Mouse (Mus musculus) gastrocnemius, postnatal 36 days (tissue): ENCODE data around the gene Lsr. TPM values are rescaled to one million over a fixed set of nuclear protein-coding genes. Genes with fewer than 3 reads are reported as not detected.

Source experiments
- DNase-seq, 2 experiments: peaks; one replicate each; pipeline ENCODE4 v3.0.0; 2022
- intact Hi-C: fragments of 180-260 bp; cut with DNase I; formaldehyde crosslinking; loops from one replicate; pipeline ENCODE4 v1.15.1; 2025
- long read RNA-seq, 2 experiments: library from polyadenylated mRNA; stranded (forward); transcript quantifications; one replicate each; pipeline ENCODE4 v2.0.0; 2021
- total RNA-seq, 2 experiments: library from RNA; stranded (reverse); gene quantifications; 2 replicates each; pipeline ENCODE4 v1.2.3; 2021

The Lsr gene
- total RNA-seq, result under 1 TPM in 1 of 2 experiments, not detected in 1; 0.49 TPM
- long read RNA-seq, experiment 1, partial matches to known transcripts, result 0 of 1 reads
- long read RNA-seq, experiment 1, other reads (novel, unspliced or antisense), result 1 of 1 reads
- long read RNA-seq, experiment 2, result 0 reads

- no peak for DNase-seq
- intact Hi-C loops, result loop anchor here (5.0 kb wide), 1 partner anchor 101 kb away; no protein-coding TSS in a partner anchor
Observed at GRCm38 (mm10) chr7:30973251-30973500, at the start of gene Lsr. TSS of gene Lsr (minus strand) at chr7:30973464.

GRCm38 (mm10) chr7:31017104-31017901 is 44.0 kb upstream of the Lsr start:
- intact Hi-C loops, result no loop called here

GRCm38 (mm10) chr7:31012971-31013370 is 39.7 kb upstream of the Lsr start:
- DNase-seq, result no peak
- intact Hi-C loops, result no loop called here

More at GRCm38 (mm10) chr7:31017104-31017901, 44.0 kb upstream of the Lsr start:
- no peak for DNase-seq

- DNase-seq, result no peak
- intact Hi-C loops, result no loop called here
Observed at GRCm38 (mm10) chr7:31008889-31009288, 35.6 kb upstream of the Lsr start.

- no peak for DNase-seq
- intact Hi-C loops, result no loop called here
Observed at GRCm38 (mm10) chr7:31008175-31008574, 34.9 kb upstream of the Lsr start.

GRCm38 (mm10) chr7:31007775-31008174 is 34.5 kb upstream of the Lsr start:
- DNase-seq, result no peak
- intact Hi-C loops, result no loop called here

GRCm38 (mm10) chr7:31002650-31003049 is 29.4 kb upstream of the Lsr start:
- DNase-seq, result no peak
- intact Hi-C loops, result no loop called here

- intact Hi-C loops, result no loop called here
- peak; percentile 48 to 57 for DNase-seq
Observed at GRCm38 (mm10) chr7:31000505-31001020, 27.3 kb upstream of the Lsr start.

GRCm38 (mm10) chr7:30996491-30996890 is 23.2 kb upstream of the Lsr start:
- intact Hi-C loops, result no loop called here
- DNase-seq, result no peak

GRCm38 (mm10) chr7:30993986-30994385 is 20.7 kb upstream of the Lsr start:
- DNase-seq, result no peak
- intact Hi-C loops, result no loop called here

- intact Hi-C loops, result no loop called here
- no peak for DNase-seq
Observed at GRCm38 (mm10) chr7:30992148-30992547, 18.9 kb upstream of the Lsr start.

GRCm38 (mm10) chr7:30988519-30989162 is 15.4 kb upstream of the Lsr start:
- intact Hi-C loops, result no loop called here
- DNase-seq, result no peak

- DNase-seq, result no peak
- intact Hi-C loops, result no loop called here
Observed at GRCm38 (mm10) chr7:30985357-30985756, 12.1 kb upstream of the Lsr start.

GRCm38 (mm10) chr7:30981703-30982102 is 8.4 kb upstream of the Lsr start:
- intact Hi-C loops, result no loop called here
- DNase-seq, result no peak

- peak; percentile 79 to 83 for DNase-seq
- intact Hi-C loops, result loop anchor here (5.0 kb wide), 1 partner anchor 101 kb away; no protein-coding TSS in a partner anchor
Observed at GRCm38 (mm10) chr7:30973501-30974289, 431 bp upstream of the Lsr start, which contains the start of gene Fam187b. TSS of gene Fam187b (plus strand) at chr7:30973790.

GRCm38 (mm10) chr7:30972426-30973250 is 626 bp downstream of the Lsr start:
- no peak for DNase-seq
- intact Hi-C loops, result loop anchor here (5.0 kb wide), 1 partner anchor 100 kb away; no protein-coding TSS in a partner anchor

- intact Hi-C loops, result loop anchor here (5.0 kb wide), 1 partner anchor 100 kb away; no protein-coding TSS in a partner anchor
- no peak for DNase-seq
Observed at GRCm38 (mm10) chr7:30971901-30972300, 1.4 kb downstream of the Lsr start.

GRCm38 (mm10) chr7:30969174-30969573 is 4.1 kb downstream of the Lsr start:
- no peak for DNase-seq

GRCm38 (mm10) chr7:30968611-30969010 is 4.7 kb downstream of the Lsr start:
- intact Hi-C loops, result no loop called here
- no peak for DNase-seq

More at GRCm38 (mm10) chr7:30969174-30969573, 4.1 kb downstream of the Lsr start:
- intact Hi-C loops, result no loop called here

GRCm38 (mm10) chr7:30966657-30967056 is 6.6 kb downstream of the Lsr start:
- intact Hi-C loops, result no loop called here
- DNase-seq, result no peak
